13 mouse cellular contexts compared by ENCODE assay signal in genomic region chr10:95228192-95228591, GRCm38 (mm10).
A peak's percentile ranks its signal among the peaks of the same experiment; 100 is the strongest.
DNase-seq lines count a peak whose midpoint lies in the region; ATAC-seq lines count a peak whose summit lies in the region.
"Had no signal": no experiment of that assay in that cellular context is flagged by ENCODE, and none has a peak within 500 bp of the region (broad histone marks: within the 10 kb centered on the region; RNA-seq: fewer than 3 reads in every experiment).

No protein-coding gene starts in this region.

- peak; percentile 30 for DNase-seq in layer of hippocampus, adult 11-12 months (ENCODE audit: low spot score)
- DNase-seq in layer of hippocampus, postnatal 25 days (ENCODE audit: extremely low spot score in 1 of 2, low spot score in 1 of 2) = no peak
- no peak for DNase-seq in neural tube, embryonic 10.5 days (ENCODE audit: extremely low spot score, low spot score)
- no peak for DNase-seq in testis, postnatal 10 days (ENCODE audit: low spot score)
- no peak for DNase-seq in spleen, adult 18-20 months
- DNase-seq: adrenal gland, postnatal 14 days; cerebellum, adult 11-12 months; kidney, postnatal 10 days had no signal

- no peak overlapping the region for H3K9ac ChIP-seq in neural tube, embryonic 13.5 days
- H3K9ac ChIP-seq in forebrain, embryonic 15.5 days (replicated peaks) = no peak overlapping the region
- H3K9ac ChIP-seq: heart, embryonic 13.5 days; hindbrain, embryonic 15.5 days; liver, embryonic 14.5 days had no signal

- WGBS in neural tube, embryonic 13.5 days = 59% methylated on average over 6 of the region's 6 CpGs
- 50% methylated on average over 6 of the region's 6 CpGs for WGBS in forebrain, embryonic 15.5 days

- H3K4me3 ChIP-seq in neural tube, embryonic 13.5 days = no peak overlapping the region
- no peak overlapping the region for H3K4me3 ChIP-seq in forebrain, embryonic 15.5 days
- H3K4me3 ChIP-seq: heart, embryonic 13.5 days; hindbrain, embryonic 15.5 days had no signal

- peaks cover 21% of the 10 kb centered on the region for H3K4me1 ChIP-seq in neural tube, embryonic 13.5 days (replicated peaks)
- H3K4me1 ChIP-seq in forebrain, embryonic 15.5 days = peaks cover 22% of the 10 kb centered on the region
- H3K4me1 ChIP-seq: hindbrain, embryonic 15.5 days had no signal

- H3K9me3 ChIP-seq in neural tube, embryonic 13.5 days = no peaks in the 10 kb centered on the region
- no peaks in the 10 kb centered on the region for H3K9me3 ChIP-seq in forebrain, embryonic 15.5 days
- H3K9me3 ChIP-seq: heart, embryonic 13.5 days; hindbrain, embryonic 15.5 days had no signal

- H3K36me3 ChIP-seq in neural tube, embryonic 13.5 days = no peaks in the 10 kb centered on the region
- H3K36me3 ChIP-seq in forebrain, embryonic 15.5 days = no peaks in the 10 kb centered on the region
- H3K36me3 ChIP-seq: heart, embryonic 13.5 days; hindbrain, embryonic 15.5 days had no signal

- 0 out of 2 replicates have a peak, but pooled peaks have one; percentile 38 for ATAC-seq in neural tube, embryonic 13.5 days (ENCODE audit: low read depth)
- ATAC-seq in forebrain, embryonic 15.5 days (replicated peaks) = peak; percentile 68

- no peak overlapping the region for H3K4me2 ChIP-seq in neural tube, embryonic 13.5 days
- H3K4me2 ChIP-seq in forebrain, embryonic 15.5 days (replicated peaks) = no peak overlapping the region
- H3K4me2 ChIP-seq: heart, embryonic 13.5 days; hindbrain, embryonic 15.5 days had no signal

- no peaks in the 10 kb centered on the region for H3K27me3 ChIP-seq in neural tube, embryonic 13.5 days
- H3K27me3 ChIP-seq in forebrain, embryonic 15.5 days = no peaks in the 10 kb centered on the region
- H3K27me3 ChIP-seq: heart, embryonic 13.5 days; hindbrain, embryonic 15.5 days had no signal

- H3K27ac ChIP-seq in neural tube, embryonic 13.5 days (replicated peaks) = peak overlapping the region; percentile 43; the same call in 1 of the 2 replicates
- H3K27ac ChIP-seq in forebrain, embryonic 15.5 days (replicated peaks) = peak overlapping the region; percentile 68
- H3K27ac ChIP-seq: heart, embryonic 13.5 days; hindbrain, embryonic 15.5 days; liver, embryonic 14.5 days had no signal
